Mouse (Mus musculus) ovary, postnatal 36 days (tissue): Measurements from ENCODE around the gene Rbks.

Experiments
- DNase-seq: peaks from one replicate; pipeline ENCODE4 v3.0.0; 2022; ENCODE audit warnings: low spot score, mixed read lengths

Rbks gene

GRCm38 (mm10) chr5:31583261-31583660 lies 114.2 kb downstream of the Rbks start:
- no peak for DNase-seq

GRCm38 (mm10) chr5:31581932-31582331 lies 115.5 kb downstream of the Rbks start:
- DNase-seq: no peak

GRCm38 (mm10) chr5:31581263-31581662 lies 116.2 kb downstream of the Rbks start:
- no peak for DNase-seq

GRCm38 (mm10) chr5:31576539-31576975 lies 120.9 kb downstream of the Rbks start:
- DNase-seq: no peak
